Mouse (Mus musculus): ENCODE data around the gene Prl7d1. TPM values are rescaled to one million over a fixed set of nuclear protein-coding genes. Genes with fewer than 3 reads are reported as not detected.
A peak's percentile ranks its signal among the peaks of the same experiment; 100 is the strongest.
"Not testable (repeated sequence)": the region's sequence is repeated elsewhere in the genome, so short reads cannot be mapped to it uniquely, and the experiment has no call there.

Prl7d1 gene
- total RNA-seq (2012; rRNA removed): 1.3 TPM in 1 of 2 replicates, not detected in the other

DNA sequence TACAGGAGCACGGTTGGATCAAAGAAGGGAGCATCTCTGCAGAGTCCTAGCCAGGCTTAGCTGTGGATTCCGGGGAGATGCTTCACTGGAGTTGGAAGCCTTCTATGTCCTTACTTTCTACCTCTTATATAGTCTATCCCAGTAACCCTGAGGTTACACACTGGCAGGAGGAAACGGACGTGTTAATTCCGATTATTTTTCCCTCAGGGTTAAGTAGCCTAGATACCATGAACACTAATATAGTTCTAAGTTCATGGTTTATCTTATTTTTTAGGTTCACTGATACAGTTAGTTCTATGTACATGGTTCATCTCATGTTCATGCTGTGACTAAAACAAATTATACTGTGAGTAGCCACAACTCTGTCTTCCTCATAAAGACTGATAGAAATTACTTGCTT lies at the start of gene Prl7d1:
Prl7d1 (minus strand) TSS at position 101 of the 400 bp plus-strand sequence.
- no peak for DNase-seq (ENCODE audit: low read depth, low spot score)
- Histone ChIP-seq H3K4me1 (ENCODE audit: control insufficient read depth in 2 of 2, insufficient read depth in 2 of 2, low read length in 2 of 2, poor library complexity in 1 of 2) (no peaks in the 10 kb centered on the region), H3K4me3 (ENCODE audit: insufficient read depth in 1 of 2, low read depth in 1 of 2, low read length in 2 of 2, poor library complexity in 1 of 2, severe bottlenecking in 1 of 2) (no peak within 1 kb of the TSS), H3K36me3 (ENCODE audit: control insufficient read depth, insufficient read depth, low read length, poor library complexity, severe bottlenecking) (no peaks in the 10 kb centered on the region), H3K9ac (ENCODE audit: insufficient read depth, low read depth, low read length, poor library complexity, severe bottlenecking) (no peak within 1 kb of the TSS), H3K9me3 (ENCODE audit: control insufficient read depth, insufficient read depth, low read depth, low read length) (no peaks in the 10 kb centered on the region), H3K27ac (ENCODE audit: insufficient read depth, low read depth, low read length, poor library complexity, severe bottlenecking) (no peak within 1 kb of the TSS)
- TF ChIP-seq ZNF384 (IDR thresholded peaks at IDR 0.05; ENCODE audit: low read depth, low read length) (no peak), MAFK (IDR thresholded peaks at IDR 0.05; ENCODE audit: insufficient read depth, low read depth, low read length) (no peak), HCFC1 (IDR thresholded peaks at IDR 0.05; ENCODE audit: borderline replicate concordance, insufficient read depth, low read length) (no peak), CHD2 (IDR thresholded peaks at IDR 0.05; ENCODE audit: low read depth, low read length) (no peak), ZC3H11A (IDR thresholded peaks at IDR 0.05; ENCODE audit: borderline replicate concordance, low read depth, low read length) (no peak)
- in situ Hi-C loops (cut with MboI; ENCODE audit: low sequenced_read_pairs in 2 of 2, unreplicated experiment in 2 of 2): no loop called here

DNA sequence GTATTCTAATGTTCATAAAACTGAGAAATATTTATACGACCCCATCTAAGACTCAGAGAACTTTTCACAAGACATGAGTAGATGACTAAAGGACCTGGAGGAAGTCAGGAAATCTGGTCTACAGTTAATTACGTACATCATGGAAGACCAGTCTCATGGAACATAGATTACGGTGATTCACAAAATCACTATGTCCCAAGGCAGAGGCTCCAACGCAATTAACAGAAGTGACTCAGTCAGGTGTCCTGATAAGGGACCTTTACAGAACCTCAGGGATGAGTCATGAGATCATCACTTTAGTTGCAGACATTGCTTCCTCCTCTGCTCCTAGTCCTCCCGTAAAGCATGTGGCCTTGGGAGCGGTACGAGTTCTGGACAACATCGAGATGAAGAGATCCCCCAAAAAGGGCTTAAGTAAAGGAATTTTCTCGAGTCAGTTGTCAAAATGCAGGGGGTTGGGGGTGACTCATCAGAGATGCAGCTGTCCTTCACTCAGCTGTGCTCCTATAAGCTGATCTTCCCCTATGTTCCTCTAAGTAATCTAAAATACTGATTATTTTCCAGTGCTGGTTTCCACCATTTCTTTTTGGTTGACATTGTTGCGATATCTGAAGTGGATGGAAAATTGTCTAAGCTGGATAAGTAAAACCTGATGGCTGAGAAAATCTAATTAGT lies 18.1 kb upstream of the Prl7d1 start:
- DNase-seq (ENCODE audit: low read depth, low spot score): no peak
- H3K4me3 ChIP-seq (ENCODE audit: insufficient read depth in 1 of 2, low read depth in 1 of 2, low read length in 2 of 2, poor library complexity in 1 of 2, severe bottlenecking in 1 of 2): no peak overlapping the region
- no peaks in the 10 kb centered on the region for H3K36me3 ChIP-seq (ENCODE audit: control insufficient read depth, insufficient read depth, low read length, poor library complexity, severe bottlenecking)
- no peaks in the 10 kb centered on the region for H3K9me3 ChIP-seq (ENCODE audit: control insufficient read depth, insufficient read depth, low read depth, low read length)
- H3K9ac ChIP-seq (ENCODE audit: insufficient read depth, low read depth, low read length, poor library complexity, severe bottlenecking): no peak overlapping the region
- H3K4me1 ChIP-seq (ENCODE audit: control insufficient read depth in 2 of 2, insufficient read depth in 2 of 2, low read length in 2 of 2, poor library complexity in 1 of 2): no peaks in the 10 kb centered on the region
- in situ Hi-C loops (cut with MboI; ENCODE audit: low sequenced_read_pairs in 2 of 2, unreplicated experiment in 2 of 2): no loop called here
- no peak overlapping the region for H3K27ac ChIP-seq (ENCODE audit: insufficient read depth, low read depth, low read length, poor library complexity, severe bottlenecking)
- TF ChIP-seq HCFC1 (IDR thresholded peaks at IDR 0.05; ENCODE audit: borderline replicate concordance, insufficient read depth, low read length) (no peak), ZNF384 (IDR thresholded peaks at IDR 0.05; ENCODE audit: low read depth, low read length) (no peak), MAFK (IDR thresholded peaks at IDR 0.05; ENCODE audit: insufficient read depth, low read depth, low read length) (no peak), ZC3H11A (IDR thresholded peaks at IDR 0.05; ENCODE audit: borderline replicate concordance, low read depth, low read length) (no peak), CHD2 (IDR thresholded peaks at IDR 0.05; ENCODE audit: low read depth, low read length) (no peak)

DNA sequence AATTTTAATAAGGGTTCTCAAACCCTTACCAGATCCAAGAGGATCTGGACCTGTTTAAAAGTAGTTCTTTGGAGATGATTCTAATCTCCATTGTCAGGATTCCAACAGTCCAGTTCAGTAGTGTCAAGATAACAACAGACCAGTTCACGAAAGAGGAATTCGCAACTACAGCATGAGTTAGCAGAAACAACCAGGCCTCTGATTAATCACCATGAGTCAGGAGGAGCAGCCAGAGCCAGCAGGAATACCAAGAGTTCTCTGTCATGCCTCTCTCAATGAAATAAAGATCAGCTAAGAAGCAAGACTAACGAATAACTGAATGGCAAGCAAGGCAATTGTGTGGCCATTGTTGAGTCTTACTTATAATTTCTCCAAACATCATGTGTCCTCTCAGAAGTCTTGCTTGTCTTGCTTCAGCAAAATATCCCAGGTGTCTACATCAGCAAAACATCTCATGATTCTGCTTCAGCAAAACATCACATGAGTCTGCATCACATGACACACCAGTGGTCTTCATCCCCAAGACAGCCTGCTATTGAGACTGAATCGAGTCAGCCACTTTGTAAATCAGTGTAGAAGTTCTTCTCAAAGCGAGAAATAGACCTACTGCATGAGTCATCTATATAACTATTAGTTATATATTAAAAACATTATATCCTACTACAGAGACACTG lies 13.9 kb upstream of the Prl7d1 start:
- H3K36me3 ChIP-seq (ENCODE audit: control insufficient read depth, insufficient read depth, low read length, poor library complexity, severe bottlenecking); H3K9me3 ChIP-seq (ENCODE audit: control insufficient read depth, insufficient read depth, low read depth, low read length); H3K9ac ChIP-seq (ENCODE audit: insufficient read depth, low read depth, low read length, poor library complexity, severe bottlenecking); H3K4me3 ChIP-seq (ENCODE audit: insufficient read depth in 1 of 2, low read depth in 1 of 2, low read length in 2 of 2, poor library complexity in 1 of 2, severe bottlenecking in 1 of 2); in situ Hi-C loops (cut with MboI; ENCODE audit: low sequenced_read_pairs in 2 of 2, unreplicated experiment in 2 of 2); DNase-seq (ENCODE audit: low read depth, low spot score); H3K27ac ChIP-seq (ENCODE audit: insufficient read depth, low read depth, low read length, poor library complexity, severe bottlenecking); H3K4me1 ChIP-seq (ENCODE audit: control insufficient read depth in 2 of 2, insufficient read depth in 2 of 2, low read length in 2 of 2, poor library complexity in 1 of 2): not testable (repeated sequence)

DNA sequence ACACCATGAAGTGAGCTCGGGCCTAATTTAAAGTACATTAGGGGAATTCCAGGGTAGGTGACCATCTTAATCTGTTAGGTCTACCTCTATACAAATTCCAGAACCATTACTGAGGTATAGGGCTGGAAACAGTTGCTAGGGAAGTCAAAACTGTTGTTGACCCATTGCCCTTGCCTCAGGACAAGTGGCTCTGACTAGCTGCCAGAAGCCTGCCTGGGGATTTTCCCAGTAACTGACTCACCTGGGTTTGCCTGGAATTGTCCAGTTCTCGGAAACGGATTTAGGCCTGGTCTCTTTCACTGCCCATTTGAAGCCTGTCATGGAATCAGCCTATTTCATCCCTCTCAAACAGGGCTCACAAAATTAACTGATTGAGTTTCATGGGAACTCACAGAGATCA lies 8.5 kb upstream of the Prl7d1 start:
- in situ Hi-C loops (cut with MboI; ENCODE audit: low sequenced_read_pairs in 2 of 2, unreplicated experiment in 2 of 2): not testable (repeated sequence)

GRCm38 (mm10) chr13:27706521-27706920 lies 10.0 kb downstream of the Prl7d1 start:
- H3K9me3 ChIP-seq (ENCODE audit: control insufficient read depth, insufficient read depth, low read depth, low read length): no peaks in the 10 kb centered on the region
- no peak for DNase-seq (ENCODE audit: low read depth, low spot score)
- no peak overlapping the region for H3K27ac ChIP-seq (ENCODE audit: insufficient read depth, low read depth, low read length, poor library complexity, severe bottlenecking)
- no peak overlapping the region for H3K4me3 ChIP-seq (ENCODE audit: insufficient read depth in 1 of 2, low read depth in 1 of 2, low read length in 2 of 2, poor library complexity in 1 of 2, severe bottlenecking in 1 of 2)
- H3K9ac ChIP-seq (ENCODE audit: insufficient read depth, low read depth, low read length, poor library complexity, severe bottlenecking): no peak overlapping the region
- no peaks in the 10 kb centered on the region for H3K36me3 ChIP-seq (ENCODE audit: control insufficient read depth, insufficient read depth, low read length, poor library complexity, severe bottlenecking)
- in situ Hi-C loops (cut with MboI; ENCODE audit: low sequenced_read_pairs in 2 of 2, unreplicated experiment in 2 of 2): no loop called here
- TF ChIP-seq MAFK (IDR thresholded peaks at IDR 0.05; ENCODE audit: insufficient read depth, low read depth, low read length) (no peak), HCFC1 (IDR thresholded peaks at IDR 0.05; ENCODE audit: borderline replicate concordance, insufficient read depth, low read length) (no peak), ZNF384 (IDR thresholded peaks at IDR 0.05; ENCODE audit: low read depth, low read length) (no peak), ZC3H11A (IDR thresholded peaks at IDR 0.05; ENCODE audit: borderline replicate concordance, low read depth, low read length) (no peak), CHD2 (IDR thresholded peaks at IDR 0.05; ENCODE audit: low read depth, low read length) (no peak)
- no peaks in the 10 kb centered on the region for H3K4me1 ChIP-seq (ENCODE audit: control insufficient read depth in 2 of 2, insufficient read depth in 2 of 2, low read length in 2 of 2, poor library complexity in 1 of 2)

More for the DNA sequence above, 8.5 kb upstream of the Prl7d1 start:
- not testable (repeated sequence) for H3K9me3 ChIP-seq (ENCODE audit: control insufficient read depth, insufficient read depth, low read depth, low read length); H3K9ac ChIP-seq (ENCODE audit: insufficient read depth, low read depth, low read length, poor library complexity, severe bottlenecking); H3K27ac ChIP-seq (ENCODE audit: insufficient read depth, low read depth, low read length, poor library complexity, severe bottlenecking); H3K4me1 ChIP-seq (ENCODE audit: control insufficient read depth in 2 of 2, insufficient read depth in 2 of 2, low read length in 2 of 2, poor library complexity in 1 of 2); H3K36me3 ChIP-seq (ENCODE audit: control insufficient read depth, insufficient read depth, low read length, poor library complexity, severe bottlenecking); H3K4me3 ChIP-seq (ENCODE audit: insufficient read depth in 1 of 2, low read depth in 1 of 2, low read length in 2 of 2, poor library complexity in 1 of 2, severe bottlenecking in 1 of 2)
- DNase-seq (ENCODE audit: low read depth, low spot score): peak; percentile 4
